Comparison of ENCODE assay signal across 27 mouse cellular contexts in the genomic region with DNA sequence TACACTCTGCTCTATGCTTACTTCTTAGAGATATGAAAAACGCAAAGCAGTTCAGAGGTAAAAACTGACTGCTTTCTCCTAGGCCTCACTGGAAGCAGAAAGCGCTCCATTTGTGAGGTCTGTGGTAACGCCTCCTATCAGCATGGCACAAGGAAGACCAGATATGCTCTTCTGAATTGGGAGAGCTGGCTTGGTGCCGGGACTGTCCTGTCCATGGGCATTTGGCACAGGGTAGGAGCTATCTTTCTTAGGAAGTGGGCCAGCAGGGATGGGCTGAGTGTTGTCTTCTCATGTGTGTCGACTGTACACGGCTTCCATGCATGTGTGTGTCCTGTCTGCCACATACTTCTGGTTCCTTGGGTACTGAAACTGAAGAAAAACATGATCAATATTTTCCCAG.
DNase-seq lines count a peak whose midpoint lies in the region; ATAC-seq and TF ChIP-seq lines count a peak whose summit lies in the region.
"Had no signal": no experiment of that assay in that cellular context is flagged by ENCODE, and none has a peak within 500 bp of the region (broad histone marks: within the 10 kb centered on the region; RNA-seq: fewer than 3 reads in every experiment).

No protein-coding gene starts in this region.

- no peaks in the 10 kb centered on the region for H3K4me1 ChIP-seq in midbrain, embryonic 11.5 days (ENCODE audit: control insufficient read depth, insufficient read depth, low read length)
- H3K4me1 ChIP-seq in midbrain, embryonic 16.5 days (ENCODE audit: control insufficient read depth, insufficient read depth, low read length) = no peaks in the 10 kb centered on the region; the same call in 1 of the 2 replicates
- H3K4me1 ChIP-seq in testis, adult 2 months (ENCODE audit: control insufficient read depth, insufficient read depth, low read length) = peaks cover 5% of the 10 kb centered on the region; the same call in 1 of the 2 replicates
- H3K4me1 ChIP-seq: embryonic facial prominence, embryonic 12.5 days; embryonic facial prominence, embryonic 15.5 days; heart, embryonic 12.5 days; heart, embryonic 15.5 days had no signal

- H3K27ac ChIP-seq in midbrain, embryonic 11.5 days (ENCODE audit: low read depth, low read length) = no peak overlapping the region
- no peak overlapping the region for H3K27ac ChIP-seq in midbrain, embryonic 16.5 days (ENCODE audit: low read length)
- peak overlapping the region; percentile 61 for H3K27ac ChIP-seq in testis, adult 2 months (ENCODE audit: control insufficient read depth, insufficient read depth, low read depth, low read length)
- H3K27ac ChIP-seq: embryonic facial prominence, embryonic 12.5 days; embryonic facial prominence, embryonic 15.5 days; gastrocnemius, adult 2 months; heart, embryonic 15.5 days; hindbrain, embryonic 14.5 days; hindbrain, postnatal 0 days had no signal

- no peaks in the 10 kb centered on the region for H3K9me3 ChIP-seq in midbrain, embryonic 11.5 days (ENCODE audit: control insufficient read depth, low read length)
- no peaks in the 10 kb centered on the region for H3K9me3 ChIP-seq in midbrain, embryonic 16.5 days (replicated peaks; ENCODE audit: control insufficient read depth, low read length, poor library complexity, severe bottlenecking)
- H3K9me3 ChIP-seq: embryonic facial prominence, embryonic 12.5 days; embryonic facial prominence, embryonic 15.5 days; heart, embryonic 15.5 days had no signal

- H3K27me3 ChIP-seq in midbrain, embryonic 11.5 days (ENCODE audit: control insufficient read depth, insufficient read depth, low read length) = no peaks in the 10 kb centered on the region
- no peaks in the 10 kb centered on the region for H3K27me3 ChIP-seq in midbrain, embryonic 16.5 days (ENCODE audit: control insufficient read depth, insufficient read depth, low read depth, low read length)
- no peaks in the 10 kb centered on the region for H3K27me3 ChIP-seq in testis, adult 2 months (ENCODE audit: control insufficient read depth, insufficient read depth, low read length)
- H3K27me3 ChIP-seq: embryonic facial prominence, embryonic 12.5 days; embryonic facial prominence, embryonic 15.5 days; heart, embryonic 12.5 days; heart, embryonic 15.5 days; Patski had no signal

- DNase-seq in cerebellum, postnatal 14 days = peak; percentile 30 to 49
- DNase-seq in cerebellum, adult 11 months = no peak
- DNase-seq in midbrain, embryonic 11.5 days (ENCODE audit: low spot score, missing footprints) = peak; percentile 45
- DNase-seq in testis, postnatal 14 days (ENCODE audit: low spot score) = no peak
- DNase-seq: adrenal gland, postnatal 10 days; adrenal gland, postnatal 36 days; B cell, adult 2 months; cerebellum, adult 2 months; cerebellum, postnatal 25 days; forebrain, postnatal 0 days; gastrocnemius, adult 2 months; gastrocnemius, postnatal 14 days; heart, adult 18-20 months; heart, postnatal 10 days; heart, postnatal 36 days had no signal

- no peak overlapping the region for H3K9ac ChIP-seq in midbrain, embryonic 11.5 days (ENCODE audit: low read length)
- no peak overlapping the region for H3K9ac ChIP-seq in midbrain, embryonic 16.5 days (ENCODE audit: low read depth, low read length)
- H3K9ac ChIP-seq: embryonic facial prominence, embryonic 12.5 days; embryonic facial prominence, embryonic 15.5 days; forebrain, postnatal 0 days; heart, embryonic 12.5 days; heart, embryonic 15.5 days; hindbrain, embryonic 14.5 days had no signal

- H3K4me2 ChIP-seq in midbrain, embryonic 11.5 days = no peak overlapping the region
- no peak overlapping the region for H3K4me2 ChIP-seq in midbrain, embryonic 16.5 days (ENCODE audit: low read length)
- H3K4me2 ChIP-seq: embryonic facial prominence, embryonic 12.5 days; embryonic facial prominence, embryonic 15.5 days; heart, embryonic 12.5 days; heart, embryonic 15.5 days; hindbrain, embryonic 14.5 days had no signal

- H3K36me3 ChIP-seq in midbrain, embryonic 11.5 days (ENCODE audit: control insufficient read depth, insufficient read depth, low read length) = no peaks in the 10 kb centered on the region
- H3K36me3 ChIP-seq in midbrain, embryonic 16.5 days (ENCODE audit: control insufficient read depth, insufficient read depth, low read length) = no peaks in the 10 kb centered on the region
- H3K36me3 ChIP-seq in testis, adult 2 months (ENCODE audit: control insufficient read depth, insufficient read depth, low read length) = no peaks in the 10 kb centered on the region
- H3K36me3 ChIP-seq: embryonic facial prominence, embryonic 12.5 days; embryonic facial prominence, embryonic 15.5 days; G1E; heart, embryonic 12.5 days; heart, embryonic 15.5 days had no signal

- no peak for ATAC-seq in midbrain, embryonic 11.5 days (ENCODE audit: low FRiP score)
- ATAC-seq in midbrain, embryonic 16.5 days = no peak
- ATAC-seq: forebrain, embryonic 14.5 days; forebrain, postnatal 0 days; hindbrain, postnatal 0 days; inflammation-experienced regulatory T-cells, adult 6 months; Patski had no signal

- TF ChIP-seq POLR2A in testis, adult 2 months (IDR thresholded peaks at IDR 0.05; ENCODE audit: control insufficient read depth, low read depth, low read length) = no peak

- no peak for TF ChIP-seq CTCF in testis, adult 2 months (IDR thresholded peaks at IDR 0.05; ENCODE audit: control insufficient read depth, insufficient read depth, insufficient replicate concordance, low read depth, low read length)

- 91% methylated on average over 6 of the region's 6 CpGs for WGBS in midbrain, embryonic 11.5 days
- whole genome bisulfite sequencing in midbrain, embryonic 16.5 days = 93% methylated on average over 6 of the region's 6 CpGs

- no peak overlapping the region for H3K4me3 ChIP-seq in midbrain, embryonic 11.5 days (ENCODE audit: low read depth, low read length)
- H3K4me3 ChIP-seq in midbrain, embryonic 16.5 days (ENCODE audit: low read depth, low read length) = no peak overlapping the region
- H3K4me3 ChIP-seq in testis, adult 2 months (ENCODE audit: control insufficient read depth, low read depth, low read length) = no peak overlapping the region
- H3K4me3 ChIP-seq: embryonic facial prominence, embryonic 12.5 days; embryonic facial prominence, embryonic 15.5 days; gastrocnemius, adult 2 months; heart, embryonic 12.5 days; heart, embryonic 15.5 days had no signal

Comparison
In these comparisons a context has a peak if more than half of its experiments do, and no peak if none do; other contexts are left out.
1. DNase-seq: peak in cerebellum, postnatal 14 days (2 of 2) and midbrain, embryonic 11.5 days (single experiment); none in cerebellum, adult 11 months (single experiment) and testis, postnatal 14 days (single experiment).